Mouse (Mus musculus): ENCODE results near the gene Exoc6b. TPM values are rescaled to one million over a fixed set of nuclear protein-coding genes. Genes with fewer than 3 reads are reported as not detected.

The Exoc6b gene
- polyA plus RNA-seq, 1 experiment = 0.56 TPM

DNA sequence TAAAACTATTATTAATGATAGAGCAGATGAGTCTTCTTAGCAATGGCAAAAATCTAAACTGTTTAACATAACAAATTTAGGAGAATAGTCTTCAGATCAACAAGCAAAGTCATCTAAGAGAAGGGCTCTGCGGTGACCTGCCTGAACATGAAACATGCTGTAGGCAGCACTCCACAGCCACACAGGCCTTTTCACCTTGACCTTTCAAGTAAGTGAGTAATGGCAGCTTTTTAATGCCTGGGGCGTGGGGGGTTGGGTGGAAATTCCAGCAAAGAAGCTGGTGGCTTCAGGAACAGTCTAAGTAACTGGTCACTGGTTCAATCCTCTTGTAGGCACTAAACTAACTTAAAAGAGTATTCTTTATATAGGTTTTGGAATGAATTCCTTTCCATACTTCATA lies 58.9 kb downstream of the Exoc6b start:
- H3K27me3 ChIP-seq (replicated peaks) = no peaks in the 10 kb centered on the region
- no peak overlapping the region for H3K4me3 ChIP-seq (replicated peaks)
- no peaks in the 10 kb centered on the region for H3K9me3 ChIP-seq
- TF ChIP-seq GATA1 (IDR thresholded peaks at IDR 0.05; ENCODE audit: borderline replicate concordance, low read length) (no peak), FLI1 (IDR thresholded peaks at IDR 0.05; ENCODE audit: low read length) (no peak)
- no peaks in the 10 kb centered on the region for H3K36me3 ChIP-seq (replicated peaks; ENCODE audit: low read length)
- H3K4me1 ChIP-seq = no peaks in the 10 kb centered on the region

DNA sequence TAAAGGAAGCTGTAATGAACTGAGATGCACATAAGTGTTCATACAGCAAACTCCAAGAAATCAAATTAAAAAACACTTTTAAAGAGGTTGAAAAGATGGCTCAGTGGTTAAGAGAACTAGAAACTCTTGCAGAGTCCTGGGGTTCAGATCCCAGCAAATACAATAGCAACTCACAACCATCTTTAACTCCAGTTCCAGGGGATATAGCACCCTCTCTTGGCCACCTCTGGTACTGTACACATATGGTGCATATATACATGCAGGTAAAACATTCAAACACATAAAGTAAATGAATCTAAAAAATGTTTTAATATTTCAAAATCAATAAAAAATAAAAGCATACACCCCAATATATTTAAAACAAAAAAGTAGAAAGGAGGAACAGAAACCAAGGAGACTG lies 73.9 kb downstream of the Exoc6b start:
- H3K4me3 ChIP-seq (replicated peaks) = no peak overlapping the region
- TF ChIP-seq GATA1 (IDR thresholded peaks at IDR 0.05; ENCODE audit: borderline replicate concordance, low read length) (no peak), FLI1 (IDR thresholded peaks at IDR 0.05; ENCODE audit: low read length) (no peak)
- H3K27me3 ChIP-seq (replicated peaks) = no peaks in the 10 kb centered on the region
- no peaks in the 10 kb centered on the region for H3K4me1 ChIP-seq
- H3K36me3 ChIP-seq (replicated peaks; ENCODE audit: low read length) = no peaks in the 10 kb centered on the region
- no peaks in the 10 kb centered on the region for H3K9me3 ChIP-seq

DNA sequence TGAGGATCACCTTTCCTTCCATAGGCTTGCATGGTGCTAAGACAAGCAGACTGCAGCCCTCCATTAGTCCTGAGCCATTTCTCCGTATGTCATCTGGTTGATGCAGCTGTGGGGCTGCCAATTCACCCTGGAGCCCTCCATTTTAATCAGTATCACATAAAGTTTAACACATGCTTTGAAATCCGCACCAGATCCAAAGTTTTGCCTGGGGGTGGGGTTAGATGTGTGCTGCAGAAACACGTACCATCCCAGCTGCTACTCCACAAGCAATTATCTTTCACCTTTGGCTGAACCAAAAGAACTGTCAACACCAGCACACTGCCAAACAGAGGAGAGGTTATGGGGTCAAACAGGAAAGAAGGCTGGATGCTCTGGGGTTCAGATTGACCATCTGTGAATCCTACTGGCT lies 92.7 kb downstream of the Exoc6b start:
- no peak for TF ChIP-seq GATA1 (IDR thresholded peaks at IDR 0.05; ENCODE audit: borderline replicate concordance, low read length)
- no peak for TF ChIP-seq FLI1 (IDR thresholded peaks at IDR 0.05; ENCODE audit: low read length)
- Histone ChIP-seq H3K9me3 (no peaks in the 10 kb centered on the region), H3K36me3 (replicated peaks; ENCODE audit: low read length) (no peaks in the 10 kb centered on the region), H3K4me3 (replicated peaks) (no peak overlapping the region), H3K27me3 (replicated peaks) (no peaks in the 10 kb centered on the region), H3K4me1 (no peaks in the 10 kb centered on the region)

DNA sequence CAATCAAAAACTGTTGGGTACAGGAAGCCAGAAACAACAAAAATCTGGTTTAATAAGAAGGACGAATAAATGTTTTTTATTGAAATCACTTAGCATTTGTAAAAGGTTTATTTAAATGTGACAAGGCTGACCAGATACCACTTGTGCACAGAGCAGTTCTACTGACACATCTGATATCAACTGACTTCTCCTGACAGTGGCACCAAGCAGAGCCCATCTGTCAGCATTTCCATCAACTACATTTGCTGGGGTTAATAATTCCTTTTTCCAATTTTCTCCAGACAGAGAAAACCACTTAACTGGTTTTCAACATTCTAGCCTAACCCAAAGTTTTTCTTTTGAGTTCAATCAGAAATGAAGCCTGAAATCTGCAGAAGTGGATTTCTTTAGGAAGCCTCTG lies 100.8 kb downstream of the Exoc6b start:
- no peaks in the 10 kb centered on the region for H3K36me3 ChIP-seq (replicated peaks; ENCODE audit: low read length)
- H3K4me3 ChIP-seq (replicated peaks) = no peak overlapping the region
- H3K4me1 ChIP-seq = no peaks in the 10 kb centered on the region
- H3K27me3 ChIP-seq (replicated peaks) = no peaks in the 10 kb centered on the region
- no peak for TF ChIP-seq FLI1 (IDR thresholded peaks at IDR 0.05; ENCODE audit: low read length)
- no peak for TF ChIP-seq GATA1 (IDR thresholded peaks at IDR 0.05; ENCODE audit: borderline replicate concordance, low read length)
- H3K9me3 ChIP-seq = no peaks in the 10 kb centered on the region

DNA sequence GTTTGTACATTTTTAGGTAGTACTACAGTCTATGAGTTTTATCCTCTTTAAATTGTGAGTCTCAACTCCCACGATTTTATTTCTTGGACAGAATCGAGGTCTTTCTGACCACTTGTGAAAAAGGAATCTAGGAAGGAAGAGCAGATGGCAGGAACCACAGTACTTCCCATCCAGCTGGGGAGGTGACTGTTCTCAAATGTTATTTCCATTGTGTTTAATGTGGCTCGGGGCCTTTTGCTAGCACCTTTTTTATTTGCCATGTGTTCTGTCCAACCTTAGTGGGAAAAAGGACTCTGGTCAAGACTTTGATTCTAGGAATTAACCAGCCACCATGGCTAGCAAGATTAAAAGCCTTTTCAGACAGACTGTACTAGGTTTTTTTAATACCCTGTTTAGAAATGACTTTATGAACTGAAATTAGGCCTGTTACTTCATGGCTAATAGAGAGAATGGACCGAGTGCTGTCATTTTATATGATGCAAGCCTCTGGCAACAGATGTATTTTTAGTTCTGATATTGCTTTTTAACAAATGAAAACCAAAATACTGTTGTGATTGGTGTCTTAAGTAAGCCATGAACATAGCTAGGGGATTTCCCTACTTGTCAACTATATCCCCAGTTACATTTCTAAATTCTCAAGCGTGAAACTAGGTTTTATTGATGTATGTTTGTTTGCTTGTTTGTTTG lies 104.4 kb downstream of the Exoc6b start:
- Histone ChIP-seq H3K4me3 (replicated peaks) (no peak overlapping the region), H3K36me3 (replicated peaks; ENCODE audit: low read length) (no peaks in the 10 kb centered on the region), H3K9me3 (no peaks in the 10 kb centered on the region), H3K27me3 (replicated peaks) (no peaks in the 10 kb centered on the region), H3K4me1 (no peaks in the 10 kb centered on the region)
- TF ChIP-seq GATA1 (IDR thresholded peaks at IDR 0.05; ENCODE audit: borderline replicate concordance, low read length) (no peak), FLI1 (IDR thresholded peaks at IDR 0.05; ENCODE audit: low read length) (no peak)

DNA sequence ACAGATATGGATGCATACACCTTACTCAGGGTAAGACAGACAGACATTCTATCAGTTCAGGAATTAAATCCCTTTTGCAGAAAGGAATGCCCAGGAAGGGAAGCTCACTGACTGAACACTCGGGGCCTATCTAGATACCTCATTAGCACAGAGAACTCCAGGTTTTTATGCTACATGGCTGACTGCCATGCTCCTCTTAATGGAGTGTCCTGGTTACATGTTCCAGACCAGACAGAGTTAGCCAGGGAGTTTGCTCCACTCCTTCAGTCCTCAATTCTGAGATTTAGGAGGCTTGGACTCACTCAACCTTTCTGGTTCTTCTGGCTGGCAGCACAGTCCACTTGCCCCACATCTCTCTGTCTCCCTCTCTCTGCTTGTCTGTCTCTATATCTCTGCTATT lies 106.3 kb downstream of the Exoc6b start:
- Histone ChIP-seq H3K4me1 (no peaks in the 10 kb centered on the region), H3K9me3 (no peaks in the 10 kb centered on the region), H3K36me3 (replicated peaks; ENCODE audit: low read length) (no peaks in the 10 kb centered on the region), H3K27me3 (replicated peaks) (no peaks in the 10 kb centered on the region), H3K4me3 (replicated peaks) (no peak overlapping the region)
- TF ChIP-seq GATA1 (IDR thresholded peaks at IDR 0.05; ENCODE audit: borderline replicate concordance, low read length) (no peak), FLI1 (IDR thresholded peaks at IDR 0.05; ENCODE audit: low read length) (no peak)

DNA sequence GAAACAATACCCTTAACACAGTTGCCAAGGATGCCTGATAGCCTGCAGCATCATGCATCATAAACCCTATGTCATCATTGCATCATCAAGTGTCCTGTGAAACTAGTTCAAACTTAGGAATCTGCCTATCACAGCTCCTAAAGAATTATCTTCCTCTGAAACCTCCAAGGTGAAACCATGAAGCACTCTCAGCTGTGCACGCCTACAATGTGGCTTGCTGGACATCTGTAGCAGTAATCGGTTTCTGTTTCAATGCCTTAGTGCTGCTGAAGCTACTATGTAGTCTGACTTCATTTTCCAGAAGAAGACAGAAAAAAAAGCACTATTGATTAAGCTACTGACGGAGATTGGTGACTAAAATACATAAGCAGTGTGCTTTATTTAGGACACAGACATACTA lies 107.5 kb downstream of the Exoc6b start:
- Histone ChIP-seq H3K4me1 (no peaks in the 10 kb centered on the region), H3K9me3 (no peaks in the 10 kb centered on the region), H3K4me3 (replicated peaks) (no peak overlapping the region), H3K27me3 (replicated peaks) (no peaks in the 10 kb centered on the region), H3K36me3 (replicated peaks; ENCODE audit: low read length) (no peaks in the 10 kb centered on the region)
- TF ChIP-seq GATA1 (IDR thresholded peaks at IDR 0.05; ENCODE audit: borderline replicate concordance, low read length) = no peak
- no peak for TF ChIP-seq FLI1 (IDR thresholded peaks at IDR 0.05; ENCODE audit: low read length)

DNA sequence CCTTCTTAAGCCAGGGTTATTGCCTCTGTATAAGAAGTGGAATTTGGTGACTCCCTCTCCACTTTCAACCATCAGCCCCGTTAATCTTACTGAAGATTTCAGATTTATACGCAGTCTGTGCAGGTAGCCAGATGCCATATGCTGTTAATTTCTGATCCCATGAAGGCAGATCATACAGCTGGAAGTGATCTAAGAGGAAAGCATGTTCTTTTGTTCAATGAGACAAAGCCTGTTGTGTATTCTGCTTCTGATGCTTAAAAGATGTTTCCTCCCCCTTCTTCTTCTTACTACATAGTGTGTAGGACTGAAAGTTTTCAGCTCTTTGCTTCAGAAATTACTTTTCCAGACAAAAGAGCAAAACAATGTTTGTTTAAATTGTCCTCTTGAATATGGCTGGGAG lies 109.8 kb downstream of the Exoc6b start:
- TF ChIP-seq GATA1 (IDR thresholded peaks at IDR 0.05; ENCODE audit: borderline replicate concordance, low read length) (no peak), FLI1 (IDR thresholded peaks at IDR 0.05; ENCODE audit: low read length) (no peak)
- Histone ChIP-seq H3K4me1 (peaks cover 7% of the 10 kb centered on the region; the same call in 1 of the 2 replicates), H3K9me3 (no peaks in the 10 kb centered on the region), H3K36me3 (replicated peaks; ENCODE audit: low read length) (no peaks in the 10 kb centered on the region), H3K4me3 (replicated peaks) (no peak overlapping the region), H3K27me3 (replicated peaks) (no peaks in the 10 kb centered on the region)

DNA sequence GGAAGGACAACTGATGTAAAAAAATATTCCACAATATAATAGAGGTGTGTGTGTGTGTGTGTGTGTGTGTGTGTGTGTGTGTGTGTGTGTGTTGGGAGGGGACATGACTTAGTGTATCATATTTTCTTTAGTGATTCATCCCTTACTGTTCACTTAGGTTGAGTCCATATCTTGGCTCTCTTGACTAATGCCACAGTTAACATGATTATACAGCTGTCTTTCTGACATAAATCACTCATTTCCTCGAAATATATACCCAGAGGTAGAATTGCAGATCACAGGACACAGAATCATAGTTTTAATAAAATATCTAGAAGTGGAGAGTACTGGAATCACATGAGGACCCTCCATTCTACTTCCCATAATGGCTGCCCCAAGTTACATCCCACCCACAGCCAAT lies 117.7 kb downstream of the Exoc6b start:
- no peaks in the 10 kb centered on the region for H3K36me3 ChIP-seq (replicated peaks; ENCODE audit: low read length)
- no peaks in the 10 kb centered on the region for H3K27me3 ChIP-seq (replicated peaks)
- no peaks in the 10 kb centered on the region for H3K9me3 ChIP-seq
- H3K4me3 ChIP-seq (replicated peaks) = no peak overlapping the region
- TF ChIP-seq GATA1 (IDR thresholded peaks at IDR 0.05; ENCODE audit: borderline replicate concordance, low read length) (no peak), FLI1 (IDR thresholded peaks at IDR 0.05; ENCODE audit: low read length) (no peak)
- peaks cover 11% of the 10 kb centered on the region for H3K4me1 ChIP-seq

DNA sequence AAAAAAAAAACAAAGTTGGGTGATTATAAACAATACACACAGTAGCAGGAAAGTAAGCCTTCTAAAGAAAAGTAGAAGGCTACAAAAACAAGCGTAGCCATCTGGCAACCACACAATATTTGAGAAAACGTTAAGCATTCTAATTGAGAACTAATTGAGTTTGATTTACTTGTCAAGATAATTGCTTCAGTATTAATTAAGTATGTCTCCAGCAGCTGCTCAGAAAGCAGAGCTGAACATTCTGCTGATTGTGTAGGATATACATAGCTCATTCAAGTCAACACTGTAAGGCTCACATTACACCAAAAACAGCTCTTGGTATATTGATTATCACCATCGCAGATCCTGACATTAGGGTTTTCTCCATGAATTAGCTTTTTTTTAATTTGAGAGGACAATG lies 122.7 kb downstream of the Exoc6b start:
- Histone ChIP-seq H3K4me1 (peaks cover 4% of the 10 kb centered on the region; the same call in 1 of the 2 replicates), H3K4me3 (replicated peaks) (no peak overlapping the region), H3K9me3 (no peaks in the 10 kb centered on the region), H3K27me3 (replicated peaks) (no peaks in the 10 kb centered on the region), H3K36me3 (replicated peaks; ENCODE audit: low read length) (no peaks in the 10 kb centered on the region)
- TF ChIP-seq GATA1 (IDR thresholded peaks at IDR 0.05; ENCODE audit: borderline replicate concordance, low read length) = no peak
- no peak for TF ChIP-seq FLI1 (IDR thresholded peaks at IDR 0.05; ENCODE audit: low read length)

All from megakaryocyte, embryonic 14.5 days (primary cell).